Mouse (Mus musculus) G1E (cell line): ENCODE results near the gene Slc2a4.

ENCODE experiments used
- CTCF ChIP-seq: IDR thresholded peaks from 2 replicates; pipeline ENCODE4 v1.5.1; 2012; ENCODE audit warnings: low read depth, low read length, inconsistent platforms, mixed read lengths
- GATA1 ChIP-seq: IDR thresholded peaks from 2 replicates; pipeline ENCODE4 v1.6.1; 2012; ENCODE audit warnings: borderline replicate concordance, low read length, inconsistent platforms, mixed read lengths
- TAL1 ChIP-seq: conservative IDR thresholded peaks from 2 replicates; pipeline ENCODE4 v1.6.1; 2012; ENCODE audit warnings: low read depth, low read length, inconsistent platforms, mixed read lengths

GRCm38 (mm10) chr11:69990850-69991691, 43.1 kb upstream of the Slc2a4 start, which contains the start of gene Gabarap:
- TF ChIP-seq CTCF (no peak), GATA1 (no peak), TAL1 (no peak)
